Mouse (Mus musculus) midbrain, postnatal 0 days (tissue): ENCODE measurements around the gene Gpr35. TPM values are rescaled to one million over a fixed set of nuclear protein-coding genes. Genes with fewer than 3 reads are reported as not detected.

Experiments
- ATAC-seq: fragments of 200-750 bp; cut with Nextera tagmentation; 2 replicates; pipeline ENCODE4 v1.8.0; 2017; ENCODE audit warnings: moderate number of reproducible peaks, mild to moderate bottlenecking, moderate TSS enrichment, moderate library complexity; ENCODE audit not compliant: low FRiP score
- DNase-seq: peaks from one replicate; pipeline ENCODE4 v3.0.0-alpha.2; 2015; ENCODE audit warnings: low spot score
- H3K27ac ChIP-seq: fragments of 300-500 bp; sonication (generic); 2 replicates; pipeline ENCODE4 v1.5.1; 2014; ENCODE audit warnings: low read depth, mild to moderate bottlenecking, low read length, mixed read lengths
- H3K27me3 ChIP-seq: fragments of 300-500 bp; sonication (generic); 2 replicates; pipeline ENCODE4 v1.6.1; 2014; ENCODE audit warnings: low read length, control low read depth, mixed read lengths; ENCODE audit not compliant: insufficient read depth
- H3K36me3 ChIP-seq: fragments of 300-500 bp; sonication (generic); 2 replicates; pipeline ENCODE4 v1.6.1; 2014; ENCODE audit warnings: low read length, control low read depth, mixed read lengths; ENCODE audit not compliant: insufficient read depth
- H3K4me1 ChIP-seq: fragments of 300-500 bp; sonication (generic); 2 replicates; pipeline ENCODE4 v1.6.1; 2014; ENCODE audit warnings: mild to moderate bottlenecking, control low read depth, antibody characterized with exemption, low read length, mixed read lengths; ENCODE audit not compliant: insufficient read depth
- H3K4me2 ChIP-seq: fragments of 300-500 bp; sonication (generic); 2 replicates; pipeline ENCODE4 v1.6.1; 2014; ENCODE audit warnings: low read depth, mild to moderate bottlenecking, low read length, mixed read lengths; ENCODE audit not compliant: poor library complexity, severe bottlenecking
- H3K4me3 ChIP-seq: fragments of 300-500 bp; sonication (generic); 2 replicates; pipeline ENCODE4 v1.5.1; 2014; ENCODE audit warnings: low read depth, mild to moderate bottlenecking, low read length, moderate library complexity
- H3K9ac ChIP-seq: fragments of 300-500 bp; sonication (generic); replicated peaks from 2 replicates; pipeline ENCODE4 v1.6.1; 2014; ENCODE audit warnings: mild to moderate bottlenecking, low read length, moderate library complexity, mixed read lengths; ENCODE audit not compliant: poor library complexity, severe bottlenecking
- H3K9me3 ChIP-seq: fragments of 300-500 bp; sonication (generic); 2 replicates; pipeline ENCODE4 v1.6.1; 2016; ENCODE audit warnings: low read length, control low read depth
- CTCF ChIP-seq: IDR thresholded peaks from 2 replicates; pipeline ENCODE4 v1.5.1; 2016; ENCODE audit warnings: antibody characterized with exemption, mild to moderate bottlenecking
- WGBS: fragments of 180-500 bp; shearing (Covaris S2); extraction: QIAGEN DNeasy Blood & Tissue Kit; methylation state at CpG from one replicate; pipeline ENCODE4 v1.1.7; 2014; 5-methylcytosine and 5-hydroxymethylcytosine counted together
- polyA plus RNA-seq: library from polyadenylated mRNA; unstranded; fragments of >200 nt; fragmentation: Nextera tagmentation; extraction: Ambion mirVana; gene quantifications from 2 replicates; pipeline ENCODE4 v1.2.1, GENCODE M21; 2015
- total RNA-seq: library from RNA; depleted of rRNA; stranded (reverse); fragments of >200 nt; gene quantifications from 2 replicates; pipeline ENCODE4 v1.2.3, GENCODE M21; 2014; rRNA removed

Gene Gpr35
- total and polyA plus RNA-seq, 2 experiments from 2014 or later = 0.73 to 0.88 TPM

DNA sequence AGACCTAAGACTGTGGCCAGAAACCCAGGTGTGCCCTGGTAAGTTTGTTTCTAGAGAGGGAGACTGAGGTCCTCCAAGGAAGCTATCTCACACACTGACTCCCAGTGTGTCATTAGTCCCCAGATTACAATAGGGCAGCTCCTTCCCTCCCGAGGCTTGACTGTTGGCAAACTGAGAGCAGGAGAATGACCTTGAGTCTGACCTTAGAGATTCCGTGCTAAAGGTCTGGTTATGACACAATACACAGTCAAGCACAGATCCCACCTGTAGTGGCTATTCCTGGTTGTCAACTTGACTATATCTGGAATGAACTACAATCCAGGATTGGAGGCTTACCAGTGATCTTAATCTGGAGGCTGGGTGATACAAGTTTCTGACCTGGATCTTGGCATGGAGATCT lies 79.4 kb downstream of the Gpr35 start:
- Histone ChIP-seq H3K9me3 (no peaks in the 10 kb centered on the region), H3K27me3 (no peaks in the 10 kb centered on the region), H3K36me3 (peaks cover 78% of the 10 kb centered on the region), H3K27ac (no peak overlapping the region), H3K4me1 (no peaks in the 10 kb centered on the region), H3K4me2 (no peak overlapping the region), H3K9ac (no peak overlapping the region), H3K4me3 (no peak overlapping the region)
- WGBS = 76% methylated on average over 2 of the region's 2 CpGs
- DNase-seq (no peak), ATAC-seq (no peak)
- no peak for TF ChIP-seq CTCF

DNA sequence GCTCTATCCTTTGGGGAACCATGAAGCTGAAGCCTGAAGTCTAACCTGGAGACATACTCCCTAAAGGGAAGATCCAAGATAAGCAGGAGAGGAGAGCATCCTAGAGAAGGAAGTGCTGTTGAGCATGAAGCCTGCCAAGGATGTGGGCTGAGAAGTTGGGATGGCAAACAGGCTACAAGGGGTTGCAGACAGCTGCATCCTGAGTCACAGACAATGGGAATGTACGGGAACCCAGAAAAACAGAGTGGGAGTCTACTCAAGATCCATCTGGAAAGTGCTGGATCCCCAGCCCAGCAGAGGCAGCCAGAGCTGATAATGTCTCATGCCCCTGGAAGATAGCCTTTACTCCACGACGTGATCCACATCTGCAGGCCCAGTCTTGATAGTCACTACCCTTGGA lies 80.5 kb downstream of the Gpr35 start:
- TF ChIP-seq CTCF = no peak
- Histone ChIP-seq H3K27me3 (no peaks in the 10 kb centered on the region), H3K4me1 (no peaks in the 10 kb centered on the region), H3K9ac (no peak overlapping the region), H3K27ac (no peak overlapping the region), H3K9me3 (no peaks in the 10 kb centered on the region), H3K4me3 (no peak overlapping the region), H3K36me3 (peaks cover 78% of the 10 kb centered on the region), H3K4me2 (no peak overlapping the region)
- DNase-seq = no peak
- WGBS = 90% methylated on average over 3 of the region's 3 CpGs
- no peak for ATAC-seq

DNA sequence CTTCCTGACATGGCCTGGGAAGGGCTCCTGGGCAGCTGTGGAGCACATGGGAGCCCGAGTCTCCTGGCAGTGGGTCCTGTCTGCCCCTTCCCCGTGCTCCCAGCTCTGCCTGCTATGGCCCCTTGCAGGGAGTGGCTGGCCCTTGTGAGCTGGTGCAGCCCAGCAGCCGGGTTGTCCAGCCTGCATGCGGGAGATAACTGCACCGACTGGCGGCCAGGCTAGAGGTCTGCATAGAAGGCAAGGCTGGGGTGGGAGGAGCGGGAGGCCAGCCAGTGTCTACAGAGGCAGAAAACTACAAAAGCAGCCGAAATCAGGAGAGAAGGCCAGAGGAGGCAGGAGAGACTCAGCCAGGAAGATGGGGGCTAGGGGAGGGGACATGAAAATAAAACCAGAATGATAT lies 83.3 kb downstream of the Gpr35 start:
- no peak overlapping the region for H3K4me3 ChIP-seq
- H3K27ac ChIP-seq = no peak overlapping the region
- no peak overlapping the region for H3K4me2 ChIP-seq
- ATAC-seq = no peak
- no peaks in the 10 kb centered on the region for H3K4me1 ChIP-seq
- H3K27me3 ChIP-seq = no peaks in the 10 kb centered on the region
- peaks cover 83% of the 10 kb centered on the region for H3K36me3 ChIP-seq
- WGBS = 53% methylated on average over 8 of the region's 8 CpGs
- no peak overlapping the region for H3K9ac ChIP-seq
- TF ChIP-seq CTCF = no peak
- no peak for DNase-seq
- H3K9me3 ChIP-seq = no peaks in the 10 kb centered on the region

DNA sequence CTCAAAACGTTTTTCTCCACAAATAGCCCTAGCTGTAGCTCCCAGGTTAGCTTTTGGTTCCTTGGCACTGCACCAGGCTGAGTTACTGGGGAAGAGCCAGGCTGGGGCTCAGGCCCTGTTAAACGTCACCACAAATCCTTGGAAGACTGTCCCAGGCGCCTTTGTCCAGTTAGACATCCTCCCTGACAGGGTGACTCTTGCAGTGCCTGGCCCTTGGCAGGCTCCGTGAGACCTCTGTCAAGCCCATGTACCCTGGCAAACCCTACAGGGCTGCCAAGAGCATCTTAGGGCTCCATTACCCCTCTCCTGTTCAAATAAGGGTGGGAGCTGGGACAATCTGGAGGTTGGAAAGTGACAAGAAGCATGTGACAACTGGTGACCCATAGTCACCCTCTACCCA lies 85.3 kb downstream of the Gpr35 start:
- Histone ChIP-seq H3K36me3 (peaks cover 94% of the 10 kb centered on the region), H3K9me3 (no peaks in the 10 kb centered on the region), H3K4me1 (no peaks in the 10 kb centered on the region), H3K27me3 (no peaks in the 10 kb centered on the region), H3K4me3 (no peak overlapping the region), H3K4me2 (no peak overlapping the region), H3K9ac (no peak overlapping the region), H3K27ac (no peak overlapping the region)
- ATAC-seq (no peak), DNase-seq (peak; percentile 43)
- TF ChIP-seq CTCF = no peak
- 83% methylated on average over 4 of the region's 4 CpGs for WGBS

Other genes starting within 250 kb of the Gpr35 start
- gene Gpc1, start 119.2 kb upstream of the Gpr35 start, total RNA-seq = 151 and 208 TPM in 2 replicates
- gene Gpc1, start 119.2 kb upstream of the Gpr35 start, polyA plus RNA-seq = 51.8 and 53.3 TPM in 2 replicates
- 0.28 TPM in 1 of 2 replicates, not detected in the other for gene Ankmy1, start 48.0 kb upstream of the Gpr35 start, total RNA-seq
- gene Ankmy1, start 48.0 kb upstream of the Gpr35 start, polyA plus RNA-seq = 0.39 and 0.56 TPM in 2 replicates
- 30.2 and 34.8 TPM in 2 replicates for gene Dusp28, start 43.9 kb upstream of the Gpr35 start, total RNA-seq
- gene Dusp28, start 43.9 kb upstream of the Gpr35 start, polyA plus RNA-seq = 24.6 and 25.4 TPM in 2 replicates
- 37.2 and 39.3 TPM in 2 replicates for gene Rnpepl1, start 40.1 kb upstream of the Gpr35 start, total RNA-seq
- 28.0 and 29.6 TPM in 2 replicates for gene Rnpepl1, start 40.1 kb upstream of the Gpr35 start, polyA plus RNA-seq
- gene Capn10, start 16.5 kb upstream of the Gpr35 start, total RNA-seq = 84.7 and 101 TPM in 2 replicates
- 52.8 and 55.6 TPM in 2 replicates for gene Capn10, start 16.5 kb upstream of the Gpr35 start, polyA plus RNA-seq
- gene Aqp12, start 55.5 kb downstream of the Gpr35 start, total RNA-seq = not detected in 2 replicates
- not detected in 2 replicates for gene Aqp12, start 55.5 kb downstream of the Gpr35 start, polyA plus RNA-seq
- 677 and 686 TPM in 2 replicates for gene Kif1a, start 151.1 kb downstream of the Gpr35 start, total RNA-seq
- gene Kif1a, start 151.1 kb downstream of the Gpr35 start, polyA plus RNA-seq = 690 and 716 TPM in 2 replicates
- gene Agxt, start 184.4 kb downstream of the Gpr35 start, total RNA-seq = not detected in 2 replicates
- not detected in 2 replicates for gene Agxt, start 184.4 kb downstream of the Gpr35 start, polyA plus RNA-seq
- 0.88 TPM in 1 of 2 replicates, not detected in the other for gene 2310007B03Rik, start 210.1 kb downstream of the Gpr35 start, total RNA-seq
- gene 2310007B03Rik, start 210.1 kb downstream of the Gpr35 start, polyA plus RNA-seq = 0.07 and 0.10 TPM in 2 replicates
- 1.2 and 1.4 TPM in 2 replicates for gene Crocc2, start 217.9 kb downstream of the Gpr35 start, total RNA-seq
- 0.54 and 0.84 TPM in 2 replicates for gene Crocc2, start 217.9 kb downstream of the Gpr35 start, polyA plus RNA-seq